Mouse (Mus musculus) layer of hippocampus, postnatal 36 days (tissue): Measurements from ENCODE around the gene Tnrc18. TPM values are rescaled to one million over a fixed set of nuclear protein-coding genes. Genes with fewer than 3 reads are reported as not detected.

Source experiments
- DNase-seq, 2 experiments: peaks; one replicate each; pipeline ENCODE4 v3.0.0; 2022
- total RNA-seq, 2 experiments: library from RNA; stranded (reverse); gene quantifications; 2 replicates each; pipeline ENCODE4 v1.2.3; 2021

The Tnrc18 gene
- total RNA-seq, 2 experiments from 2014 or later: 146 to 156 TPM

DNA sequence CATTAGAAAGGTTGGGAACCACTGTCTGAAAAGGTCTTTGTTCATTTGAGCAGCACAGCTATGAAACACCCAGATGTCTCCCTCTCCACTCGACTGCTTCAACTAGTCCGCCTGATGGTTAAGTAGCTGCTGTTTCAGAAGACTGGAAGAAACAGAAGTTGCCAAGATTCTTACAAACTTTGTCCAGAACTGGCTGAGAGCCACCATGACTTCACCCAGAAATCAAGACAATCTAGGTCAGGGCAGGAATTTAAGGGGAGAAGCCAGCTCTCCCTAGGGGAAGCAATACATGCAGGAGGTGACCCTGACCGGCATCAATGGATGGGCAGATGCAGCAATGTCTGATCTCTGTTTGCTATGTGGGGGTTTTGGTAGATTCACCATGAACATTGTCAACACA, 135.6 kb downstream of the Tnrc18 start:
- DNase-seq: no peak

DNA sequence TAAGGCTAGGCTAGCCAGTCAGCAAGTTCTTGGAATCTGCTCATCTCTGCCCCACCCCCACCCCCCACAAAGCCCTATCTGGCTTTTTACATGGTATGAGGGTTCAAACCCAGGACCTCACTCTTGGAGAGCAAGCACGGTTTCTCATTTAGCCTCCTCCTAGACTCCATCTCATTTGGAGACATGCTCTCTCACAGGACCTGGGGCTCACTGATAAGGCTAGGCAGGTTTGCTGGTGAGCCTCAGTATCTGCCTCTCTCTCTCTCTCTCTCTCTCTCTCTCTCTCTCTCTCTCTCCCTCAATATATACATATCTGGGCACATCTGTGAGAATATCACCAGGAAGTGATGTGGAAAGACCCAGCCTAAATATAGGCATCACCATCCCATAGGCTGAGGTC, 138.4 kb downstream of the Tnrc18 start:
- DNase-seq: no peak

DNA sequence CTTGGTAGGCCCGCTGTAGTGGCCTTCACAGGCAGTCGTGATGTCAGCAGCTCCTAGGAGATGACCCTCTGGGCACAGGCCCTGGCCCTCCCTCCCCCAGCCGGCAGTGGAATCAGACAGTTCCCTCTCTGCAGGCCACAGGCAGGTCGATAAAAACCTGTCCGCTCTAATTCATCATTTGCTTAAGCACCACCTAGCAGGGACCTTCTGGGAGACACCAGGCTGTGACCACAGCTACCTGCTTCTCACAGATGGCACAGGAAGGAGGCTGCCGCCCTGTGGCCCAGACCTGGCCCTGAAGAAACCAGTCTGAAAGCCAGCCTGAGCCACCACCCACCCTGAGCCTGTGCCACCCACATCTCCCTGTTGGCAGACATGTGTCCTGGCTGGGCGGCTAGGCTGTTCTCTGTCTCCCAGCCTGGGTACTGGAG, 139.3 kb downstream of the Tnrc18 start:
- DNase-seq: no peak

Other genes with a start within 250 kb of the Tnrc18 start
- gene Mmd2, start 208.9 kb downstream of the Tnrc18 start, total RNA-seq: 100 to 1,000 TPM; 159 to 178 TPM
- 100 to 1,000 TPM; 102 to 103 TPM for gene Wipi2, start 190.0 kb downstream of the Tnrc18 start, total RNA-seq
- 10 to 100 TPM; 49.2 to 50.3 TPM for gene Slc29a4, start 125.2 kb downstream of the Tnrc18 start, total RNA-seq
- 10 to 100 TPM; 37.1 to 41.6 TPM for gene Fbxl18, start 77.8 kb upstream of the Tnrc18 start, total RNA-seq
- gene Actb, start 89.1 kb upstream of the Tnrc18 start, total RNA-seq: 1,000 to 10,000 TPM; 3,215 to 3,370 TPM
- gene Fscn1, start 142.7 kb upstream of the Tnrc18 start, total RNA-seq: 100 to 1,000 TPM; 185 to 194 TPM